Mouse (Mus musculus) kidney, adult 11 months (tissue): Measurements from ENCODE around the gene Gal3st3.
"Not testable (repeated sequence)": the region's sequence is repeated elsewhere in the genome, so short reads cannot be mapped to it uniquely, and the experiment has no call there.

Experiments
- DNase-seq: peaks from one replicate; pipeline ENCODE4 v3.0.0; 2022

The Gal3st3 gene

DNA sequence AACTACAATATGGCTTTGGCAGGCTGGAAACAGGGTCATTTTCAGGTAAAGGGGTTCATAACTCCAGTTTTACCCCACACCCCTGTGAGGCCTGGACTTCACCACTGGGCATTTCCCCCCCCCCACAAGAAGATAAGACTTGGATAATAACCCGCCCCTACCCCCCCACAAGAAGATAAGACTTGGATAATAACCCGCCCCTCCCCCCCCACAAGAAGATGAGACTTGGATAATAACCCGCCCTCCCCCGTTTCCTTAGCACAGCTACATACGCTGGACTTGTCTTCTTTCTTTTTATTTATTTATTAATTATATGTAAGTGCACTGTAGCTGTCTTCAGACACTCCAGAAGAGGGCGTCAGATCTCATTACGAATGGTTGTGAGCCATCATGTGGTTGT is 10.9 kb downstream of the Gal3st3 start:
- DNase-seq, result no peak

DNA sequence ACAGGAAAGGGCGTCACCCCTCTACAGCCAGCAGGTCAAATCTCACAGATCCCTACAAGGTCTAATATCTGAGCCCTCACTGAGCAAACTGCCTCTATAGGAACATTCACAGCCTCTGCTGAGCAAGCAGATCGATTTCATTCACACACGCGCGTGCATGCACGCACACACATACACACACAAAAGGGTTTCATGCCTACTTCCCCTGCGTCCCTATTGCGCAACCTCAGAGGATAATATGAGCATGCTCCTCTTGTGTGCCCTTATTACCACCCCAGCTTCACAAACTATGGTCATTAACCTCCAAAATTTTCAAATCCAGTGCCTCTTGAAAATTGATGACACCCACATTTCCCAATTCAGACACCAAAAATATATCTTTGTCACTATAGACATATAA is 15.1 kb downstream of the Gal3st3 start:
- no peak for DNase-seq

DNA sequence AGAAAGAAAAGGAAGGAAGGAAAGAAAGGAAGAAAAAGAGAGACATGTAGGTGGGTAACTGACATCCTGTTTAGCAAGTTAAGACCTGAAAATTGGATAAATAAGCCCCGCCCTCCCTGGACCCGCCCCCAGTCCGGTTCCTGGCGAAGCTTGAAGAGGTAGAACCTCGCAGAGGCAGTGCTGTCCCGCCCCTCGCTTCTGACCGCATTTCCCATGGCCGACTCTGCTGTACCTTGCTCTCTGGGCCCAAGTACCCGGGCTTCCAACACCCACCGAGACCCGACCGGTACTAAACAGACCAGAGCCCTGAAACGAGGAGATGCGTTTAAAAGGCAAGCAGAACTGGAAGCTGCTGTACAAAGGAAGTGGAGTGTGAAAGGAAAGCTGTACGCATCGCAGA is 25.7 kb downstream of the Gal3st3 start:
- peak; percentile 54 for DNase-seq

GRCm38 (mm10) chr19:5327970-5328369 is 29.8 kb downstream of the Gal3st3 start:
- peak; percentile 44 for DNase-seq

DNA sequence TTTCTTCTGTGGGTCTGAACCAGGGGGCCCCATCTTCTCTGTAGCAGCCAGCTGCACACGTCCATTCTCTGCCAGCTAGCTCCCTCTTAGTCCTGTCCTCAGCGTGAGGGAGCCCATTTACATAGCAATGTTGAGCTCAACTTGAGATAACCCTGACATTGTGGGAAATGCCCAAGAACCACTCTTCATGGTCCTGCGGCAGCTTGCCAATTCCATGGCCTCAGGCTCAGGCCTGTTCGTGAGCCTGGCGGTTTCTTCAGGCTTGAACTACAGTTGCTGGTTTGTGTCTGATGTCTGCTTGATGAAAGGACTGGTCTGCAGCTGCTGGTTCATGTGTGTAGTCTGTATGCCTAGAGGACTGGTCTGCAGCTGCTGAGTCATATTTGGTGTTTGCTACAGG is 36.6 kb downstream of the Gal3st3 start:
- DNase-seq, result no peak

- DNase-seq, result no peak
Measured at GRCm38 (mm10) chr19:5335441-5335840, 37.3 kb downstream of the Gal3st3 start, which contains the start of gene Catsper1. Gene Catsper1 (plus strand): TSS chr19:5335741.

GRCm38 (mm10) chr19:5337975-5338374 is 39.8 kb downstream of the Gal3st3 start:
- DNase-seq, result peak; percentile 63

DNA sequence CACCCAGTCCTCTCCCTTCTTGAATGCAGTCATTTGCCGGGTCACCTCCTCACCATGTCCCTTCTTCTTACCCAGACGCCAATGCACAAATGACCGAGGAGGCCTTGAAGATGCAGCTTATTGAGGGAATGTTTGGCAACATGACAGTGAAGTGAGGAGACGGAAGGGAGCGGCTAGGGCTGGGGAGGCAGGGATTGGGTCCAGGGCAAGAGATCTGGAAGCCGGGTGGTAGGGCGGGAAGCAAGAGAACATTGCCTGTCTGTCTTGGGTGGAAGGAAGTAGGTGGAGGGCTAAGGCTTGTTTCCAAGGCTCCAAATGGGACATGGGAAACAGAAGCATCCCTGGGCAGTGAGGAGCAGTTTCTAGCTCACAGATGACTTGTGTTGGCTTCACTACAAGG is 43.2 kb downstream of the Gal3st3 start:
- DNase-seq, result no peak

- no peak for DNase-seq
Measured at GRCm38 (mm10) chr19:5345297-5346131, 47.4 kb downstream of the Gal3st3 start.

DNA sequence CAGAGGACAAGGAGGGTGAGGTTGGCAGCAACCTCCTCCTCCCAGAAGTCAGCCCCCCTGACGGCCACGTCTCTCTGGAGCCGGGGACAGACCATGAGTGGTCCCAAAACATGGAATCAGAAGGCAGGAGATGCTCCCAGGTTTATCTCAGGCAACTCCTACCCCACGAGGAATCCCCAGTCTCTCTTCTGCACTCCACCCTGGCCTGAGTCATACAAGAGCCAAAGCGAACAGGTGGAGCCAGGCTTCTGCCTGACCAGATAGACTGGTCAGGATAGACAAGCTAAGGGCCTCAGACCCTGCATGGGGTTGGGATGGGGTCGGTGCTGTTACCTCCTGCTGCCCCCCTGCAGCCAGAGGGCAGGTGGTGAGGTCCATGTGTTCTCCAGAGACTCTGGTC is 49.9 kb downstream of the Gal3st3 start:
- DNase-seq, result no peak

DNA sequence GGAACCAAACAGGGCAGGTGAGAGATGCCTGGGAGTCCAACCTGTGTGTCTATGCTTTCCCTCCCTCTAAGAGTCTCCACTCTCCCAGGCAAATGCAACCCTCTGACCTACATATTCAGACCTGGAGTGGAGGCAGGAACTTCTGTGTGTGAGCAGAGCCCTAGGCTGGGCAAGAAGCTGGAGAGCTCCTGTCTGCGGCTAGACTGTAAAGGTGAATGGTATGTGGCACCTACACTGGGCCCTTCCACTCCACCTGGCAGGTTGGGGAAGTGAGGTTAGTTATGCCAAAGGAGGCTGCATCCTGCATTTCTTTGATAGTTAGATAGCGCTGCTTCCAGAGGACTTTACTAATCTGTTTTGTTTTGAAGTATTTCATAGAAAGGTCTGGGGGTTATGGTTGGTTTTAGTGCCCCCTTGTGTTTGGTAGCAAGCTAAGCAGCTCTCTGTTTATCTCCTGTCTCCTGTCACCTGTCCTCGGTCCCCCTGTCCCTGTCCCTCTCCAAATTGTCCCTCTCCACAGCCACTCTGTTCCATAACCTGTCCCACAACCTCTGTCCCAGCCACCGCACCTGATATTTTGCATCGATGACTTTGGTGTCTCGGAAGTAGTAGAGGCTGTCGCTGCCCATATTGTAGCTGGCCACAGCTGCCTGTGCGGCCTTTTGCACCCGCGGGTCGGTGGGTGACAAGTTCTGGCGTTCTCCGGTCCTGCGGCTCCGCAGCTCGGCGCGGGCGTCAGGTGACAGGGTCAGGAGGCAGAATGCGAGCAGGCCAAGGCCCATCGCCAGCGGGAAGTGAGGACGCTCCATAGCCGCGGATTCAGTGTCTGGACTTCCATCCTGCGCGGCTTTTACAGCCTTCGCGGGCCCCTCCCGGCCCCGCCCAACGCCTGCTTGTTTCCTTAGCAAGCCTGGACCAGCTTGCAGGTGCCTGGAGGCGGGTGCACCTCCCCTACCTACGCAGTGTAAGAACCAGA is 50.7 kb downstream of the Gal3st3 start:
- DNase-seq, result no peak

GRCm38 (mm10) chr19:5349502-5349873 is 51.4 kb downstream of the Gal3st3 start, which contains the start of gene Cst6:
Gene Cst6 (minus strand): TSS chr19:5349574.
- not testable (repeated sequence) for DNase-seq

GRCm38 (mm10) chr19:5353609-5354008 is 55.5 kb downstream of the Gal3st3 start:
- no peak for DNase-seq

- no peak for DNase-seq
Measured at GRCm38 (mm10) chr19:5356080-5356479, 57.9 kb downstream of the Gal3st3 start.
